Mouse (Mus musculus) spleen, adult 2 months (tissue): ENCODE results near the gene Ercc1.

Experiments used
- CTCF ChIP-seq: fragments of 200-500 bp; IDR thresholded peaks from 2 replicates; pipeline ENCODE4 v1.5.1; 2011; ENCODE audit warnings: mild to moderate bottlenecking, inconsistent platforms; ENCODE audit not compliant: insufficient read depth, insufficient read length, insufficient replicate concordance; ENCODE audit errors: extremely low read depth
- POLR2A ChIP-seq: fragments of 200-500 bp; IDR thresholded peaks from 2 replicates; pipeline ENCODE4 v1.6.1; 2011; ENCODE audit warnings: low read depth, low read length, inconsistent platforms

GRCm38 (mm10) chr7:19363881-19364280, 19.3 kb downstream of the Ercc1 start:
- peak; percentile 83 for TF ChIP-seq CTCF
- no peak for TF ChIP-seq POLR2A
